Mouse (Mus musculus): Measurements from ENCODE around the gene 4930452B06Rik.

- TF ChIP-seq CTCF (IDR thresholded peaks at IDR 0.05; ENCODE audit: low read depth) (no peak), EP300 (IDR thresholded peaks at IDR 0.05; ENCODE audit: low read depth) (no peak)
Measured at GRCm38 (mm10) chr14:8604898-8605297, 61.1 kb downstream of the 4930452B06Rik start.
